Mouse (Mus musculus) regulatory T cell (primary cell): ENCODE data around the gene Fkbp11.

Experiments used
- in situ Hi-C: fragments of 300-600 bp; cut with MboI, MseI; formaldehyde crosslinking; loops from one replicate; pipeline ENCODE4 v1.15.1; 2025; ENCODE audit warnings: high pct_unique_total_duplicates

Gene Fkbp11

DNA sequence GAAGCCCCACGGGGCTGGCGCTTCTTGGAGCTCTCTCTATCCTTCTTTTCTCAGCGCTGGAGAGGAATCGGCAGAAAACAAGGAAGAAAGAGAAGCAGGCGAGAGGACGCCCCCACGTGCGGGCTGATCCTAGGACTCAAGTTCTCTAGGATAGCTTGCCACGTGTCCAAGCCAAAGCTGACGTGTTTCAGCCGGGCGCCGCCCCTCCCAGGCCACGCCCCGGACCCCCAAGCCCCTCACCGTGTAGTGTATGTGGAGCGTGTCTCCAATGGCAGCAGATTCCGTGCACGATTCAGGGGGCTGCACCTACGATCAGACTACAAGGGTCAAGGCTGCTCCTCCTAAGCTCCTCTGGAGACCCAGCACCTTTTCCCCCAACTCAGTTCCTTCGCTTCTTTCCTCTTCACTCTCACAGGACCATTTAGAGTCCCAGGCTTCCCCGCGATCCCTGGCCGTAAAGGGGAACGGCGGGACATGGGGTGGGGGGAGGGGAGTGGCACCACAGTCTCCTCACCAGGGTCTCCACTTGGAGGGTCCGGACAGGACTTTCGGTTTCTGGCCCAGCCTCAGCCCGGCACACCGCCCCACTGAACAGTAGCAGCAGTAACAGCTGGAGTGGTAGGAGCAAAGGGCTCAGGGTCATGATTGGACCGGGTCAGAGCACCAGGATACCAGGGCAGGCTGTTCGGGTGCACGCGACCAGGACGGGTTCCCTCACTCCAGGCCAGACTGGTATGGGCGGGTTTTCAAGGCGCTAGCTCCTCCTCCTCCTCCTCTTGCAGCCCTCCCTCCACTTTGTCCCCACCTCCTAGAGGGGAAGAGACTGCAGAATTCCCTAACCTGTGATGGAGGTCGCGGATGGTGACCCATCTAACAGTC lies at the start of gene Fkbp11:
TSS of gene Fkbp11 (minus strand) at position 756 of the 879 bp plus-strand sequence.
- in situ Hi-C loops, result loop anchor here (5.0 kb wide), 1 partner anchor 305 kb away; no protein-coding TSS in a partner anchor

DNA sequence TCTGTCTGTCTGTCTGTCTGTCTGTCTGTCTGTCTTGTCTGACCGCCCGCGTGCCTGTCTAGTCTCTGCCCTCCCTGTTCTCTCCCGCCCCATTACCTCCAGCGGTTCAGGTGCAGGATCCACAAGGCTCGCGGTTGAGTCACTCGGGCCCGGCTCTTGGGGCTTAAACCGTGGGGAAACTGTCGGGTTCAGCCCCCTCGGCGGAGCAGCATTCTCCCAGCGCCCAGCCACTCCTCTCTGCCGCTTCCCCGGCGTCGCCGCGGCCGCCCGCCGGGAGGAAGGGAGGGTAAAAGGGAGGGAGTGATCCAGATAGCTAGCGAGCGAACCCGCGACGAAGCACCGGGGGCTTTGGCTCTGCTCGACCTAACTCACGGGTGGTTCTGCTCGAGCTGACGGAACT lies 49.8 kb upstream of the Fkbp11 start, which contains the start of gene Wnt10b:
TSS of gene Wnt10b (minus strand) at position 389 of the 400 bp plus-strand sequence.
- in situ Hi-C loops, result no loop called here

DNA sequence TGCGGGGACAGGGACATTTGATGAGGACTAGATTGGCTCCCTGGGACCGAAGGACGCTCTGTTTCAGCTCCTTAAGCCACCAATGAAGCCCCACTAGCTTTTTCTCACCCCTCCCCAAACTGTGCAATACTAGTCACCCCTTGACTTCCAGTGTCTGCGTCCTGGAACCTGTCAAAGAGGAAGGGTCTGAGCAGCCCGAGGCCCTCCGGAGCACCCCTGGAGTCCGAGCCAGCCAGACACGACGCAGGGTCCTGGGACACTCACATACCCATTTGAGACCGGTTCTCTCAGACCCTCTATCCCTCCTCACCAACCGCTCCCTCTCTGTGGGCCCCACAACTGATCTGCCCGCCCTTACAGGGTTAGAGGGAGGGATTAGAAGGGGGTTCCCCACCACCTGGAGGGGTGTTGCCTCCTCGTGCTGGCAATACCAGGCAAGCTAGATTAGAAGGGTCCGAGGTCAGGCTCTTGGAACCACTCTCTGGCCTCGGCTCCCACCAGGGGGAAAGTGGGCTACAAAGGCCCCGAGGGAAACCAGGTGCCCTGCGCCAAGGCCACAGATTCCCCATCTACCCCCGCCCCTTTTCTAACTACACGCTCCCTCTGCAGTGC lies 49.1 kb upstream of the Fkbp11 start:
- in situ Hi-C loops, result no loop called here

DNA sequence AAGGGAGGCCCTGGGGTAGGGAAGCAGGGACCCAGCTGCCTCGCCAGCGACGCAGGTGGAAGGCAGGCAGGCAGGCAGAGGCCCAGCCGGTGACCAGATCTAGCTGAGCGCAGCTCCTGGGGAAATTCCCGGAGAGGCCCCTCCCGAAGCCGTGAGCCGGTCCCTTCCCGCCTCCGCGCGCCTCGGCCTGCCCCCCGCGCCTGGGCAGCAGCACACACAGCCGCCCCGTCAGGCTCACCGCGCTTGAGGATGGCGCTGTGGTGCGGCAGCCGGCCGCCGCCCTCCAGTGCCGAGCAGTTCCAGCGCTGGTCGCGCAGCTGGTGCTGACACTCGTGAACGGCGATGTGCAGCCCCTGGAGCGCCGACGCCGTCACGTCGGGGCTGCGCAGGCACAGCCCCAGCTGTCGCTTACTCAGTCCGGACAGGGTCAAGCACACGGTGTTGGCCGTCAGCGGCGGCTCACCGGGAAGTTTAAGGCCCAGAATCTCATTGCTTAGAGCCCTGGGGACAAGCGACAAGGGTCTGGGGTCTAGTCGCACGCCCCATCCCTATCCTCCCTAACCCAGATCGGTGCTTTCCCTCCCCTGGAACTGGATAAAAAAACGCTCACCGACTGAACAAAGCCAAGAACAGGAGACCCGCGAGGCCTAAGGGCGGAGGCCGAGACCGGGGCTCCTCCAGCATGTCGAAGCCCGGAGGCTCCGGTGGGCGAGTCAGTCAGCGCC lies 48.4 kb upstream of the Fkbp11 start:
- in situ Hi-C loops, result no loop called here

DNA sequence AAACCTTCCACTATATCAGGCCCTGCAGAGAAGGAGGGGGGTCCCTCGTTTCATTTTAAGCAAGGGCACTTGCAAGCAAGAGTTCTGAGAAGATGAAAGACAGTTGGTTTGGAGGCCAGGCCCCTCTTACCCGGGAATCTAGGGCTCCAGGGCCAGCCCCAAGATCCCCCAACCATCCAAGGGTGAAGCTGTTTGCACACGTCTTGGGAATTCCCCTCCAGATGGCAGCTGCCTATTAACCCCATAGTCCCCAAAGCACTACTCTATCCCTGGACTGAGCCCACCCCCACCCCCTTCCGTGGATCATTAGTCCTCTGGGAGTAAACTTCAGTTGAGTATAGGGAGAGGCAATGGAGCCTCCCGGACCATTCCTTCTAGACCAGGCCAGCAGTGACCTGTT lies 47.5 kb upstream of the Fkbp11 start:
- in situ Hi-C loops, result no loop called here

DNA sequence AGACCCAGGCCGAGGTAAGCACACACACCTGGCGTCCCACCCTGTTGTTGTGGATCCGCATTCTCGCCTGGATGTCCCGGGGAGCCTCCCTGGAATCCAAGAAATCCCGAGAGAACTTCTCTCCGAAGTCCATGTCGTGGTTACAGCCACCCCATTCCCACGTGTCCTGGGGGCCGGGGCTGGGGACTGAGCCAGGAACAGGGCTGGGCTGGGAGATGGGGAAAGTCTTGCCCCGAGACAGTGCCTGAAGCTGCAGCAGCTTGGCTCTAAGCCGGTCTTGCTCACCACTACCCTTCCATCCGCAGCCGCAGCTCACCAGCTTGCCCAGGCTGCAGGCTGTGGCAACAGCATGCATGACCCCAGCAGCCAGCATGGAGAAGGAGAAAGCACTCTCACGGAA lies 46.1 kb upstream of the Fkbp11 start:
- in situ Hi-C loops, result no loop called here

DNA sequence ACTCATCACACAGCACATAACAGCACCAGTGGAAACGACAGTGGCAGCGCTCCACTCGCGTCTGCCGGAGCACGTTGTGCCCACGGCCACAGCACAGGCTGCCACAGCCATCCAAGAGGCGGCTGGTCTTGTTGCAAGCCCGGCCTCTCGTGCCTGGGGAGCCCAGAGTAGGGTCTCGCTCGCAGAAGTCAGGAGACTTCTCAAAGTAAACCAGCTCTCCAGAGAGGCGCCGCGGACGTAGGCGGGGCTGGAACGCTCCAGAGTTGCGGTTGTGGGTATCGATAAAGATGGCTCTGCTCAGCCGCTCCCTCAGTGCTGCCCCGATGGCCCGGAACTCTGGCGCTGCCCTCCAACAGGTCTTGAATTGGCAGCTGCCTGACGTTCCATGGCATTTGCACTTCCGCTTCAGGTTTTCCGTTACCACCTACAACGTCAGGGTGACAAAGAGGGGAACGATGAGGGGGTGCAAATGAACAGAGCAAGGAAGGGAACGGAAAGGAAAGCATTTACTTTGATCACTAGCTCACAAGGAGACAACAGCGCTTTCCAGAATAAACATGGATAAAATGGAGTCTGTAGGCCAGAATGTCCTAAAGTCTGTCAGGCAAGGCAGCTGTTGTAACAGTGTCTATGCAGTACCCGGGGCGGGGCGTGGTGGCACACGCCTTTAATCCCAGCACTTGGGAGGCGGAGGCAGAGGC lies 44.7 kb upstream of the Fkbp11 start:
- in situ Hi-C loops, result no loop called here

DNA sequence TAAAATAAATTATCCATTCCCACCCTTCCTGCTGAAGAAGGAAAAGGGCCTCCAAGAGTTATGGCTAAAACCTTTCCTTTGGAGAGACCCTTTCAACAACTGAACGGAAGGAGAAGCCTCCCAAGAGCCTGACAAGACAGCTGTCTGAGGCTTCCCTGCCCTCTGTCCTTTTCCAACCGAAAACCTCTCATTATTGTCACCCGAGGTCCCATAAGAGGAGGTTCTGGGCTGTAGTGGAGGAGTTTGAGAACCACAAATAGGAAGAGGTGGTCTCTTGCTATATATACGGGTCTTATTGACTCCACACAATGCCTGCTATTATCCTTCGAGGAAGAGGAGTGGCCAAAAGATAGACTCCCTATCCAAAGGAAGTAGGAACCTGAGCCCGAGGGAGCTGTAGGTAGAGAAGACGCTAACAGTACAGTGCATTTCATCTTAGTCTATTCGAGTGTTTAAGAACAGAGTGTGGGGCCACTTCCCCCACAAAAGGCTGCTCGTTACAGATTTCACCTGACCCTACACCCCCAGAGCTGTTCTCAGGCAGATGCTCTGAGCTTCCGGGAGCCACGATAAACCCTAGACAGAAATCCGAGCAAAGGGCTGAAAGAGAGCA lies 43.9 kb upstream of the Fkbp11 start:
- in situ Hi-C loops, result no loop called here

DNA sequence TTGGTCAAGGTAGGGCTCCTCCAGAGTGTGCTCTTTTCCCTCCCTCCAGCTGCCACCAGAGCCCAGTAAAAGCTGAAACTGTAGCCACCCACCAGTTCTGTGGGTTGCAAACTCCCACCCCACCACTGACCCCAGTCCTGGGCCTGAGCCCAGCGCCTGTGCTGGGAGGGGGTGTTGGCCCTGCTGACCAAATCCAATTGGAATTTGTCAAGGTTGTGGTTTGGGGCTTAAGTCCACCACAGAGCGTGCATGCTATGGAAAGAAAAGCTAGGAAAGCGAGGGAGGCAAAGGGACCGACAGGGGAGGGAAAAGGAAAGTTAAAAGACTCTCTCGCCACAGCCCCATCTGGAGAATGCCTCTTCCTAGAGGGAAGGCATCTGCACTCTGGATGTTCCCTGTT lies 40.3 kb upstream of the Fkbp11 start:
- in situ Hi-C loops, result no loop called here

DNA sequence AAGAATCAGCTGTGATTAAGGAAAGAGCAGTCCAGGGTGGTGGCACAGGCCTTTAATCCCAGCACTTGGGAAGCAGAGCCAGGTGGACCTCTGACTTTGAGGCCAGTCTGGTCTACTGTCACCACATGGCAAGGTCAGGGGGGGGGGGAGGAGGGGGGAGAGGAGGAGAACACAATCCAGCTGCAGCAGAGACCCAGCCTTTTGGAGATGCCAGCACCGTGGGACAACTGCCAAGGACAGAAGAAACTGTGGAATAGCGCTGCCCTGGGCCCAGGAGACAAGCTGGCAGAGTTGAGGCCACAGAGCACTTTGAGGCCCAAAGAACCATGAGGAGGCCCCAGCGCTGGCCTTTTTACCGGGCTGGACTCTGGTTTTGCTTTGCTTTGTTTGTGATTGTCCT lies 37.9 kb upstream of the Fkbp11 start:
- in situ Hi-C loops, result no loop called here

DNA sequence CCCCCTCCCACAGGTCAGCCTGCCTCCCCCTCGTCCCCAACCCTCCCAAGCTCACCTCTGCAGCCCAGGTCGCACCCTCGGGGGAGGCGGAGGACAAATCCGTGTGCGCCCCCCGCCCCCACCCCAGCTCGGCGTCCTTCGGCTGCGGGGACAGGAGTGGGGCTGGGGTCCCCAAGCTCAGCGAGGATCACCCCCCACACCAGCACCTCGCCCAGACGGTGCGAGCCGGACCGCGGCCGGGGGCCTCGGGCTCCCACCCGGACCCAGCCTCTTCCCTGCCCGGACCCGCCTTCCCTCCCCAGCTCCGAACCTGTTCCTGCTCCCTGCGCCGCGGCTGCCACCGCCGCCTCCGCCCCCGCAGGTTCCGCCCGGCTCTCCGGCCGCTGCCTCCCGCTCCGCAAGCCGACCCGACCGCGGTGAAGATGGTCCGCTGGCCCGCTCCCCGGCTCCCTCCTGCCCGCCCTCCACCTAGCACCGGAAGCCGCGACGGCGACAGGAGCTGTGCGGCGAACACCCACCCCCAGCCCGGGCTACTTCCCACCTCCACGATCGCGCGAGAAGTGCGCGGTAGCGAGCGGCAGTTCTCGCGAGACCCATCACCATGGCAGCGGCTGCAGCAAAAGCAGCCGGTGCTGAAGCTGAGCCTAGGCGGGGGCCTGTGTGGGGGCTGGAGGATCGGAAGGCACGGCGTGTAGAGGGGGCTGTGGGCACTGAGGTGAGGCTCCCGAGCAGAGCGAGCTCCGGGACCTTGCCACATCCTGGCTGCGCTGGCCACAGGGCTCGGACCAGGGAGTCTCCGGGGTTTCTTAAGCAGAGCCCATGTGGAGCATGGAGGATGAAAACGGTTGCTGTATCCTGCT lies 34.9 kb upstream of the Fkbp11 start, which contains the start of gene Arf3:
TSS of gene Arf3 (minus strand) at position 545 of the 860 bp plus-strand sequence.
- in situ Hi-C loops, result no loop called here

DNA sequence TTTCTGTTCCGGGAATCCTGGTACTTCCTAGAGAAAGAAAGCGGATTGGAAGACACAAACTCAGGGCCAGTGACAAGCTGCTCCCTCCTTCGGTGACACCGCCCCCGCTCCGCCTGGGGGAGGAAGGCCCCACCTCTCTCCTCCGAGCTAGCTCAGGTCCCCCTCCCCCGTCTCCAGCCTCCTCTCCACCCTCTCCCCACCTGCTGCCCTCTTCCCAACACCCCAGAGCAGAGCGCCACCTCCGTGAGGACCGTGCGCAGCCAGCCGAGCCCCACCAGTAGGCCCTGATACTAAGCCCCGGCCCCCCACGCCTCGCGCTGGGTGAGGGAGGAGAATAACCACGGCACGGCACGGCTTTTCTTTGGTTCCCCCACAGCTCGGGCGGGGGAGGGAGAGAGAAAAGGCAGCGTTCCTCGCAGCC lies 34.2 kb upstream of the Fkbp11 start:
- in situ Hi-C loops, result no loop called here

DNA sequence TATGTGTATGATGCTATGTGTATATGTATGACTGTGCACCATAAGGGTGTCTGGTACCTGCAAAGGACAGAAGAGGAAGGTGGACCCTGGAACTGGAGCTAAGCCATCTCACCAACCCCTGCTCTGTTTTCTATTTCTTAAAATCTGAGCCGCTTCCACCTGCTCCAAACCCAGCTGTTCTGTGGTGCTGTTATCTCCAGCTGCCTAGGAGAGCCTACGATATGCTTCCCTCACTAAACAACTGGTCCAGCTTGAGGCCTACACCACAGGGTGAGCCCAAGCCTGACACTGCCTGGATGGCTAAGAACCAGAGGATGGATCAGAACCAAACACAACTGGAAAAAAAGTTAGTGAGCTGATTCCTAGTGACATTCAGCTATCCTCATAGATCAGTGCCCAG lies 26.1 kb upstream of the Fkbp11 start:
- in situ Hi-C loops, result no loop called here

DNA sequence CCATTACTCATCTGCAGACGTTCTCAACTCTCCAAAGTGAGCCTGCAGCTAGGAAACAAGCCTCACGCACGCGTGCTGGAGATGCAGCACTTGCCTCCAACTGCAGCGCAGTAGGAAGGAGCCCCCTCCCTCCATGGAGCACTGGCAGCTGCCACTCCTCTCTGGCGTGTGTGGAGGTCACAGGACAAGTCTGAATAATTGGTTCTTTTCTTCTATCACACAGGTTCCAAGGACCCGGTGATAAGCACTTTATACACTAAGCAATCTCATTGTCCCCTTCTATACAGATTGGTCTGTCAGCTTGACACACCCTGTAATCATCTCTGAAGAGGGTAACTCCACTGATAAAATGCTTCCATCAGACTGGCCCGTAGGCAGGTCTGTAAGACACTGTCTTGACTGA lies 25.0 kb upstream of the Fkbp11 start:
- in situ Hi-C loops, result no loop called here

DNA sequence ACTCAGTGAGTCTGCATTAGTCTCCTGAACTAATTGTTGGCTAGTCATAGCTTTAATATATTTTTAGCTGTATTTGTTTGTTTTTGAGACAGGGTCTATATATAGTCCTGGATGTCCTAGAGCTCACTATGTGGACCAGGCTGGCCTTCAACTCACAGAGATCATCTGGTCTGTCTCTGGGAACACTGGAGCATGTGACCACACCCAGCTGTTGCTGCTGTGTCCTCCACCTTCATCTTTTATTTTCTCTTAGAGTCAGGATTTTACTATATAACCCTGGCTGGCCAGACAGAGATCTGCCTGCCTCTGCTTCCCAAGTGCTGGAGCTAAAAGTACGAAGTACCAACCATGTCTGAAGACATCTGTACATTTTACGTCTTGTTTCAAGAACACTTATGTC lies 21.1 kb upstream of the Fkbp11 start:
- in situ Hi-C loops, result no loop called here

DNA sequence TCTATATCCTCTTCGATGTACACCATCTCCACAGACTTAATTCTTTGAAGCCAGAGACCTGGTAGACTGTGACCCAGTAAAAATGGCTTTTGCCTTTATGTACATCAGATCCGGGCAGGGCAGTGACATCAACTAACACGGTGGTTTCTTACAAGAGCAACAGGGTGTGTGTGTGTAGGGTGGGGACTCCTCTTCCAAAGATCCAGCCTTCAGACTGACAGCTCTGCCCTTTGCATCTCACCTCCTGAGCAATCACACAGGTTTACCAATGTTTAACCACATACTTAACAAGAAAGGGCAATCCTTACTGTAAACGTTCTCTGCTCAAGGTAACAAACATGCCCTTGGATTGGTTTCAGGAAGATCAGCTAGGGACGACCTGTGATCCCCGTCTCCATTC lies 19.3 kb upstream of the Fkbp11 start:
- in situ Hi-C loops, result no loop called here

DNA sequence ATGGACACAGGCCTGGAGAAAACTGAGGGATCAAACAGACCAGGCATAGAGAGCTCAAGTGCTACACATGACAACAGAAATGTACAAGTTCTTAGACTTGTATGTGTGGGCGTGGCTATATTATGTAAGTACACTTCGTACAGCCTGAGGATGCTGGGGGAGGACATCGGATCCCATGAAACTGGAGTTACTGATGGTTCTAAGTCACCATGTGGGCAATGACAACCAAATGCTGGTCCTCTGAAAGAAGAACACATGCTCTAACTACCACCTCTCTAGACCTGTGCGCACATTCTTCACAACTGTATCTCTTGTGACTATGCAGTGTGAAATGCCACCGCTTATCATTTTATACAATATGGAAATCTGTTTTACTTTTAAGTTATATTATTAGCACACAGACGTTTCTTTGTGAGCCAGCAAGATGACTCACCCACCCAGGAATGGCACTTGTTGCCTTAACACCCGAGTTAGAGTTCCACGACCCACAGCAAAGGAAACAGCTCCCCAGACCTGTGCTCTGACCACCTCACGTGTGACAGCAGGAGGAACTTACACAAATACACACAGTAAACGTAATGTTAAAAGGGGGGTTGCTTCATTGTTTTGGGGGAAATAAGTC lies 18.5 kb upstream of the Fkbp11 start:
- in situ Hi-C loops, result no loop called here

DNA sequence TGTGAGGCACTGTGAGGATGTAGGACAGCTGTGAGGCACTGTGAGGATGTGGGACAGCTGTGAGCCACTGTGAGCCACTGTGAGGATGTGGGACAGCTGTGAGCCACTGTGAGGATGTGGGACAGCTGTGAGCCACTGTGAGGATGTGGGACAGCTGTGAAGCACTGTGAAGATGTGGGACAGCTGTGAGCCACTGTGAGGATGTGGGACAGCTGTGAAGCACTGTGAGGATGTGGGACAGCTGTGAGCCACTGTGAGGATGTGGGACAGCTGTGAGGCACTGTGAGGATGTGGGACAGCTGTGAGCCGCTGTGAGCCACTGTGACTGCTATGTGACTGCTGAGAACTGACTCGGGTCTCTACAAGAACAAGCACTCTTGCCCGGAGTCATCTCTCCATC lies 15.9 kb upstream of the Fkbp11 start:
- in situ Hi-C loops, result loop anchor here (5.0 kb wide), 1 partner anchor 713 kb away; the partner anchor contains the start of gene Nckap5l

DNA sequence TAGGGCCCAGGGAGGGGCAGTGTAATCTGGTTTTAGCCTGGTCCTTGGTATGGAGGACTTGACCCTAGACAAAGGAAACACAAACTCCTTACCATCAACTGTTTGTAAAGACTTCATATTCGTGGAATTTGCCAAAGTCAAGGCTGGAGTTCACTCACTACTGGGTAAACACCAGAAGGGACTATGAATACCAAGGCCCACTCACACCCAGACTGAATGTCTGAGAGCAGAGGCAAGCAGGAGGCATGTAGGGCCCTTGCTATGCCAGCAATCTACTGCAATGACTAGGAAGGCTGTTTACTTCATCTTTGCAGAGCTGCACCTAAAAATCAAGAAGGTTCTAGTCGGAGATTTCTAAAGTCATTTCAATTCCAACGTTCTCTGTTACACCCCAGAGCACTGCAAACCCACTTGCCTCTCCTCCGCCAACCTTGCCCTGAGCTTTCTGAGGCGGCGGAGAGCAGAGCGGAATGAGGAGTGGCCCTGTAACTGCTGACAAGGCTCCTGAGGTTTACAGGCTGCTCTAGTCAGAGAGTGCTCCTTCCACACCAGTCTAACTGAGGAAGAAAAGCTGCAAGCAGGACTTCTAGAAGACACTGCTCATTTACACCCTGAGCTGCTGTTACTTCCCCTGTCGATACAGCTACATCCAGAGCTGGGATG lies 14.9 kb upstream of the Fkbp11 start:
- in situ Hi-C loops, result loop anchor here (5.0 kb wide), 1 partner anchor 714 kb away; the partner anchor contains the start of gene Nckap5l
